Mouse (Mus musculus) adrenal gland, postnatal 10 days (tissue): ENCODE results near the gene Asb16. TPM values are rescaled to one million over a fixed set of nuclear protein-coding genes. Genes with fewer than 3 reads are reported as not detected.
A peak's percentile ranks its signal among the peaks of the same experiment; 100 is the strongest.

Experiments
- DNase-seq: peaks from one replicate; pipeline ENCODE4 v3.0.0; 2021; ENCODE audit warnings: mixed read lengths
- total RNA-seq, 2 experiments: library from RNA; stranded (reverse); gene quantifications; 2 replicates each; pipeline ENCODE4 v1.2.3; 2021

The Asb16 gene
- total RNA-seq, 2 experiments from 2014 or later: 1.1 to 2.6 TPM

DNA sequence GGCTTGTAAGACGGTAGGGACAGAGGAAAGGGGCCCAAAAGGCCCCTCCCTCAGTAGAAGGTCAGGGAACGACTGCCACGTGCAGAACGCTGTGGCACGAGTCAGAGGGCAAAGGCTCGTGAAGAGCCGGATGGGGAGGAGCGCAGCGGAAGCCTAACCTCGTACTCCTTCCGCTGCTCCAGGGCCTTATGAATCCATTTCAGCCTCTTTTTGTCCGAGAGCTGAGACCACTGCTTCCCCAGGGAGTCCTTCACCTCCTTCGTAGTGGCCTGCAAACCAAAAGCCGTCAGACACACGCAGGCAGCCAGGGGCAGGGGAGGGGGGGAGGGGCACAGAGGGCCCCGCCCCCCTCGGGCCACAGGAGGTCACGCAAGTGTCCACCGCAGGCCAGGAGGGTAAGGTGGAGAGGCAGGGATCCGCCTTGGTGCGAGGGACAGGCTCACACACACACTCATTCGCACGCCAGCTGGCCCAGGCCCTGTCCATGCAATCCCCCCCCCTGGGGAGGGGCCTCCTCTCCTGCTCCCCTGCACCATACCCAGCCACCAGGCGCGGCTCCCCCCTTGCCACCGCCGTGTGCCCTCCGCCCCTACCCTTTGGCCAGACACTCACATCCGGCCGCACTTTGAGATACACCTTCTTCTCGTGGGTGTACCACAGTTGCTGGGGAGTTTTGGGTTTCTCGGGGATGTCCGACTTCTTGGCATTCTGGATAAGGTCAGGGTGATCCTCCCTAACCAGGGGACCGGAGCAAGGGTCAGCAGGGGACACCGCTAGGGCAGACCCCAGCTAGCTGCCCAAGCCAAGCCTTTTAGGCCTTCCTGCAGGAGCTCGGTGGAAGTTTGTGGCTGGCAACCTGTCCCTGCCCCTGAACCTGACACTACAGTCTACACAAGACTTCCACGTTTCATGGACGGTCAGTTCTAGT, 42.5 kb downstream of the Asb16 start:
- DNase-seq: no peak

DNA sequence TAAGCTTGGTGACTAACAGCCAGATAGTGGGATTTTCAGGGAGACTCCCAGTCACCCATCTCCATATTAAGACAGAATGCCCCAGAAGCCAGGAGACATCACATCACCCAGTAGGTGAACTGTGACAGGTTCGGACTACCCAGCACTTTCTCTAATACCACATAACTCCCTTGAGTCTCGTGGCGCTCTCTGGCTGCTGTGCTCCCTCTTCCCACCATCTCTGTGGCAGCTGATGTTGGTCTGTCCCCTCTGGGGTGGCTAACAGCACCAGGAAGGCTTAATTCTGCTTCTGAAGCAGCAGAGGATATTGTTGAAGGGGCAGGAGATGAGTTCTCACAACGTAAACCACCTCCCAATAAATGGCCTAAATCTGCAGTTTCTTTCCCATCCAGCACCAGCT, 43.4 kb downstream of the Asb16 start:
- no peak for DNase-seq

DNA sequence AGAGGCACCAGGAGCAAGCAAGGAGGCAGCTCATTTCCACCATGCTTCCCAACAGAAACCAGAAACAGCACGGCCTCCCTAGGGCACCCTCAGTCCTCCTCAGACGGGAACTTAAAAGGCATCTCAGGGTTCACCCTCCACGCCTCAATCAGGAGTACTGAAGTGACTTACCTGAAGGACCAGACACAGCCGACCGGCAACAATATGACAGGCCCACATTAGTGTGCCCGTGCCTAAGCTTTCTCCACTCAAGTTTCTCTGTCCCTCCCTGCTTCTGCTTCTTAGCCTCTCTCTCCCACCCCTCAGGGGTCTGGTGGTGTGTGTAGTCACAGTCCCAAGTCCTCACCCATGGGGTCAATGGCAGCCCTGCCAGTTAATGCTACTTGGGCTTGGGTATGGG, 44.0 kb downstream of the Asb16 start:
- no peak for DNase-seq

DNA sequence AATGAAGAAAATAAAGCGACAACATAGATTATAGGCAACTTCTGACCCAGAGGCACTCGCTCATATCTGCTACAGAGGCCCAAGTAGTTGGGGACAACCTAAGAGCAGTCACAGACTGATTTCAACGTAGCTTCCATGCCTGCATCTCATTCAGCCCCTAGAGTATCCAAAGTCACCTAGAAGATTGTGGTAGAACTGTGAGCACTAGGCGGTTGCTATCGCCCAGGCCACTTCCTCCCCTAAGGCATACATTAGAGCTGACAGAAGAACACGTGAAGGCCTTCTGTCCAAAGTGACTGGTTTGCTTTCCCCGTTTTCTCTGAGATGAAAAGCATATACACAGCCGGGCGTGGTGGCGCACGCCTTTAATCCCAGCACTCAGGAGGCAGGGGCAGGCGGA, 45.8 kb downstream of the Asb16 start:
- no peak for DNase-seq

DNA sequence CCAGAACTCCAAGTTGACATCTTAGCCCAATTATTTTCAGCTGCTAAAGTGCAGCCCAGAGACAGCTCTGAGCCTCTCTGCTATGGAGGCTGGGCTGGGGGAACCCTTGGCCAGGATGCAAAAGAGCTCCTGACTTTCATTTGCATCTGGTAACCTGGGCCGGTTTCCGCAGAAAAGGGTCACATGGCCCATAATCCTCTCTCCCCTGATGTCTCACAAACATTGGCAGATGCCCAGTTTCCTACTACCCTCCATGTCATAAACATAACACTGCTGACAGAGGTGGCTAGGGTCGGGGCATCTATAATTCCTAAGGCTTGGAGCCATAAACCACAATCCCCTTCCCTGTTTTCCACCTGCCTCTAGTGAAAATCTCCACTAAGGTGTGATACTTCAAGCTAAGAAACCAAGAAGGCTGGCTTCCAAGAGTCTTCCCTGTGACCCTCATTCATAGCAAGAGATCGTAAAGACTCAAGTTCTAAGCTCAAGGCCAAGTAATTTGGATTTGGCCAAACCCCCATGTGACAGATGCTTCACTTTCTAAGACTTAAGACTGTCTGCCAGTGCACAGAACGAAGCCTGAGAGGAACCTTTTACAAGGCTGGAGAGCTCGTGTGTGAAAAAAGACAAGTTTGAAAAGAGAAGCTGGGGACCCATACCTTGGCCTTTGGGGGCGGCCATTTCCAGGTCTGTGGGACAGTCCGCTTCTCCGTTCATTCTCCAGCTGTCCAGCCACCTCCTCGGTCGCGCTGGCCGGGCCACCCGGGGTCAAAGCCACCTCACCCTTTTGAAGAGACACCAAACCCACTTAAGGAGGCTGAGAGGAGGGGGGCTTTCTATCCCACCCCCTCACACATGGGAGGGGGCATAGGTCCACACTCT, 47.4 kb downstream of the Asb16 start:
- no peak for DNase-seq

DNA sequence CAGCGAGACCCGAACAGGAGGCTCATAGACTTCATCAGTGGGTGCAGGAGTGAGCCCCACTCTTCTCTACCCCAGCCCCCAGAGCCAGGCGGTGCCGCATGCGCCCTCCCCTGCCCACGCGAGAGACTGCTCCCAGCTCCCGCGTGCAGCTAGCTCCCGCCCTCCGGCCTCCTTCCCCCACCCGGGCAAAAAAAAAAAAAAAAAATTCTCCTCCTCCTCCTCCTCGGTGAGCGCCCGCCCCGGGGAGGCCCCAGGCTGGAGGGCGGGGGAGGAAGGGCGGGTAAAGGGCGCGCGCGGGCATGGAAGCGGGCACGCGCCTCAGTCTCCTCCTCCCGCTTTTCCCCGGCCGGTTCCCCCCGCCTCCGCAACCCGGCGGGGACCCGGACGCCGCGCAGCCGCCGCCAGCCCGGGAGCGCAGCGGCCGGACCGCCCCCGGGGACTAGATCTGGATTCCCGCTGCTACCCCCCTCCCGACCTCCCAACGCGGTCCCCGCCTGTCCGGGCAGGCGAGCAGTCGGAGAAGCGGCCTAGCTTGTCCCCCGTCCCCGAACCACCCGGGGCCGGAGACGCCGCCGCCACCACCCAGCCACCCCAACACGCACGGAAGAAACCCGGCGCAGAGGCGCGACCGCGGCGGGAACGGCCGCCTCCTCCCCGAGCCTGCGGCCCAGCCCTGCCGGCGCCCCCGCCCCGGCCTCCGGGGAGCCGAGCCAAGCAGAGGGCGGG, 48.2 kb downstream of the Asb16 start:
- peak; percentile 96 for DNase-seq

DNA sequence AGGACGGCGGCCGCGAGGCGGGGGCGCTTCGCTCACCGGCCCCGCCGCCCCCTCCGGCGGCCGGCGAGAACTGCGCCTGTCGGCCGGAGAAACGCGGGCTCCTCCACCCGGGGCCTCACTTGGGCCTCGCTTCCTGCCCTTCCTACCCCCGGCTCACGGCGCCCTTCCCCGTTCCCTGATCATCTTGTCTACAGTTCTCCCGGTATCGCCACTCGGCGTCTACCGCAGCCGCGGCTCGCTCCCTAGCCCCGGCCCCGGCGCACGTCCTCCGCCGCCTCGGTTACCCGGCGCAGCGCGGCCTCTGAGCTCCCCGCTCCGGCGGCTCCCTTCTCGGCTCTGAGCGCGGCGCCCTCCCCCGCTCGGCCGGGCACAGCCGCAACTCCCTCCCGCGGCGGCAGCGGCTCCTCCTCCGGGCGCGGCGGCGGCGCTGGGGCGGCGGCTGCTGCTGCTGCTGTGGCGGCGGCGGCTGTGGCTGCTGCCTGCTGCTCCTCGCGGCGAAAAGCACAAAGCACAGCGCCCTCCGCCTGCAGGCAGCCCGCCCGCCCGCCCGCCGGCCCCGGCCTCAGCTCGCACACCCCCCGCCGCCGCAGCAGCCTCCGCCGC, 48.9 kb downstream of the Asb16 start:
- DNase-seq: peak; percentile 69

DNA sequence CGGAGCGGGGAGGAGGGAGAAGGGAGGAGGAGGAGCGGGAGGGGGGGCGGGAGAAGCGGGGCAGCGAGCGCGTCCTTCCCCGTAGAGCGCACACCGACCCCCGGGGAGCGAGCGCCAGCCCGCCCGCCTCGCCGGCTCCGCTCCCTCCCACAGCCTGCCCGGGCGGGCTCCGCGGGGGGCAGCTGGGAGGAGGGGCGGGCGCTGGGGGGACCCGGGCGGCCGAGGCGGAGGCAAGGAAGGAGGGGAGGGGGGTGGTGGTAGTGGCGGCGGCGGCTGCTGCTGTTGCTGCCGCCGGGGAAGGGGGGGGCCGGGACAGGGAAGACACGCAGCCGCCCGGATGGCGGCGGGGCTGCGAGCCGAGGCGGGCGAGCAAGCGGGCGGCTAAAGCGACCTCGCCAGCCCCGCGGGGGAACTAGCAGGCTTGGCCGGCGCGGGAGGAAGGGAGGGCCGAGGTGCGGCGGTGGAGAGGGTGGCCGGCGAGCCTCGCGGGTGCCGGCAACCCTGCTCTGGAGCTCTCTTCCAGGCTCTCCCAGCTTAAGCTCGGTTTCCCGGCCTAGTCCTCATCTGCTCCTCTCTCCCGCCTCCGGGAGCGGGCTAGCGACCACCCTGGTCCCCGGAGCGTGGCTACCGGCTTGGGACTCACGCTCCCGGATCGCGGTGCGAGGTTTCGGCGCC, 49.5 kb downstream of the Asb16 start:
- peak; percentile 87 for DNase-seq

DNA sequence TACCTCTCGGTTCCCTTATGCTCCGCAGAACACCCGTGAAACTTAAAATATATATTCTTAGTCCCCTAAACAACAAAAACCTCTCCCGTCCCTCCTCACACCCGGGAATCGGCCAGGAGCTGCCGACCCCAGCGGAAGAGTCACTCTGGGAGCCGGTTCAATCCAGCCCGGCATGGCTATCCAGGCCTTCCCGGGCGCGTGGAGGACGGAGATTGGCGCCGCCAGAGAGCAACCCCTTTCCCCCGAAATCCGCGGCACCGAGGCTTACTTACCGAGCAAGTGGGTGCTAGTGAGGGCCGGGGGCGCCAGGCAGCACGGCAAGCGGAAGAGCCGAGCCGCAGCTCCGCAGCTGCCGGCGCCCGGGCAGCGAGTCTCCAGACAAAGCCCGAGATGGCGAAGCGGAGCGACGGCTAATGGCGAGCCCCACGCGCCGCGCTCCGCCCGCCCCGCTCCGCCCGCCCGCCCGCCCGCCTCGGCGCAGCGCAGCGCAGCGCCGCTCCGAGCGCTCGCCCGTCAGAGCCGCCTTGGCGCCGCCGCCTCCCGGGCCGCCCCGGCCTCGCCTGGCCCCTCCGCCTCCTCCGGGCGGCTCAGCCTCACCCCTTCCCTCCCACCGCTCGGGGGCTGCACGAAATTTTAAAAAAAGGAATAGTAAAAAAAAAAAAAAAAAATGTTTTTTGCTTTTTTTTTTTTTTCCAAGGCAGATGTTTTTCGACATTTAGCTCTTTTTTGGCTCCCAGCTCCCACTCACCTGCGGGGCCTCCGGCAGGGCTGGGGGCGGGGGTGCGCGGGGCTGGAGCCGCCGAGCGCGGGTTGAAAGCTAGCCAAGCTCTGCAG, 50.2 kb downstream of the Asb16 start:
- DNase-seq: peak; percentile 71

DNA sequence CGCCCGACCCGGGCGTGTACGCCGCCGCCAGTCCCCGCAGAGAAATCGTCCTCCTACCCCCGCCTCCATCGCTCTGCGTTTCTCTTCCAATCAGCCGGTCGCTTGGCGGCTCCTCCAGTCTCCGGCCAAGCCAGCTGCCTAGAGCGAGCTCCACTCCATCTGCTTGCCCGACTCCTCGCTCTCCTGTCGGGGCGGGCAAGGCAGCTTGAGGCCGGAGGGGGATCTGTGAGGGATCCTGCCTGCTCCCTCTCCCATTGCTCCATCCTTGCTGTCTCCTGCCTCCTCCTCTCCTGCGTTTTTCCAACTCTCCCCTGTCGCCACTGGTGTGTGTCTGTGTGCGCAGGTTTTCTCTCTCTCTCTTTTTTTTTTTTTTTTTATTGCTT, 50.9 kb downstream of the Asb16 start, which contains the start of gene Ubtf:
Gene Ubtf (minus strand): TSS at position 333 of the 383 bp plus-strand sequence.
- DNase-seq: peak; percentile 88

DNA sequence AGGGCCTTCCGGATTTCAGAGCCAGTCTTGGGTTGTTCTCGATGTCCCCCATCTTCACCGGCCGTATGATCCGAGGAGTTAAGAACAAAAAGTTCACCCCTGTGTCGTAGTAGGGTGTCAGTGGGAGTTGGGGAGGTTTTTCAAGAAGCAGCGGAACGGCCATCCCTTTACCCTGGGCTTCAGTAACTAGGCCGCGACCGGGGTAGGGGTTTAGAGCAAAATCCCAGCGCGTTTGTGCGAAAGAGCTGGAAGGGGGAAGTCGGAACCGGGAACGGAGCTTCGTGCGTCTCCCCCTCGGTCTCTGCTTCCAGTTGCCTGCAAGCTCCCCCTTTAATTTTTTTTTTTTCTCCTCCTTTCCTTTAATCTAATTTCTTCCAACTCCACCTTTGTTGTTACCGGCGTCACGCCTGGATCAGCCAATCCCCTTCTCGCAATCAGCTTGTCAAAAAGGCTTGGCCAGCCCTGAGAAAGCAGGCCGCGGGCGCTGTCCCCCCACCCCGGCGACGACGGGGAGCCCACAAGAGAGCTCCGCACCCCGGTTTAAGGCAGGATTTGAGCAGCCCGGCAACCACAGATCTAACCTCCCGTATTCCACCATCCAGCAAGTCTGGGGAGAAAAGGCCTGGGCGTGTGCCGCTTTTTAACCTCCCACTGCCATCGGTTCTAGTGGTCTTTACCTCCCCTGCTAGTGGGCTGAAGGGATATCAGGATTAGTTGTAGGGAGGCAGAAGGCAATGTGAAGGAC, 51.6 kb downstream of the Asb16 start:
- DNase-seq: peak; percentile 93

DNA sequence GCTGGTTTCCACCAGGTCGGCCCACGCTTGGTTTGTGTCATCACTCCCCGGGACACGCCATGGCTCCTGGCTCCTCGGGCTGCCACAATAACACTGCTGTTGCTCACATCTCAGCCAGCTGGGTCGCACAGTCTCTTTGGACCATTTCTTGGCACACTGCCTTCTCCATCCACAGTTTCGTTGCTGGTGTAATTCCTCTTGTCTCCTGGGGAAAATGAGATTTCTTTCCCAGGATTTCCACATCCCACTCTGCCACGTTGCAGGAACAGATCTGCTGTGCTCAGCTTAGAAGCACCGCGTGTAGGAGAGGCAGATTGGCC, 52.1 kb downstream of the Asb16 start:
- peak; percentile 85 for DNase-seq

DNA sequence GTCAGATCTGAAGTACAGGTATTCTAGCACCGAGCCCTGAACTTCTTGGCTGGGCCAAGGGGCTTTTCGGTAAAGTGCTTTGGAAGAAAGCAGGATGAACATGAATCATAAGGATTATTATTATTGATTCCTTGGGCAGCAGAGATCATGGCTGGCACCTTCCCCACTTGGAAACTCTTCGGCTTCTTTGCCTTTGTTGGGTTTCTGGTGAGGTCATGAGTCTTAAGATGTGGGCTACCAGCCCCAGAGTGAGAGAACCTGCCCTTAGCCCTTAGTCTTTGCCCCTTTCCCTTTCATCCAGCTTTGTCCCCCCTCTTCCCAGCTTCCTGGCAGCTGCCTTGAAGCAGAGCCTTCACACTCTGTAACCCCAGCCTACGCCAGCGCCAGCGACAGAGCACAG, 53.4 kb downstream of the Asb16 start:
- no peak for DNase-seq

DNA sequence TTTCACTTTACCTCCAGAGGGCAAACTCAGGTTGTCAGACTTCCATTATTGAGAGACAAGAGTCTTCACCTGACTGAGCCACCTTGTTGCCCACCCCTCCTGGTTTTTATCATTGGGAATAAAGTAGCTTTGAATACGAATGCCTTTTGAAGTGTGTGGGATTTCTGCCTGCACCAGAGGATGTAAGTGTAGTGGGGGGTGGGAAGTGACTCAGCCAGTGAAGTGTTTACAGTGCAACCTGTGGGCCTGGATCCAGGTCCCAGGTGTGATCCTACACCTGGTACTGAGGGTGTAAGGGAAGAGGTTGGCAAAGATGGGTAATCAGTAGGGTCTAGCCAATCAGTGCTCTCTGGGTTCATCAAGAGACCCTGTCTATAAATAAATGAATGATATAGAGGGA, 55.0 kb downstream of the Asb16 start:
- no peak for DNase-seq

DNA sequence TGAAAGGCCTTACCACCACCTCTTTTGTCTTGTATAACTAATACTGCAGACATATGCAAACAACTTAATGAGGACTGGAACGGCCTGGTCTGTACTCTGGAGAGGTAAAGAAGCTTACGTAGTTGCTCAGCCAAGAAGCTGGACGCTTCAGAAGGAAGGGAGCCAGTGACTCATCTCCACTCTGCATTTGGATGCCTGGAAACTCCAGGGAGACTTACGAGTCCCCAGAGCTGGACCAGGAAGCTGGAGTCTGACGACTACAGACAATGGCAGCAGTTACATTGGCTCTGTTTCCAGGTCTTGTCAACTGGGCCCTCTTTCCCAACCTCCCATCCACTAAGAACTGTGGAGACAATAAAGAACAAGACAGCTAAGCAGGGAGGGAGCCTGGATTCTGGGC, 58.7 kb downstream of the Asb16 start:
- DNase-seq: no peak

DNA sequence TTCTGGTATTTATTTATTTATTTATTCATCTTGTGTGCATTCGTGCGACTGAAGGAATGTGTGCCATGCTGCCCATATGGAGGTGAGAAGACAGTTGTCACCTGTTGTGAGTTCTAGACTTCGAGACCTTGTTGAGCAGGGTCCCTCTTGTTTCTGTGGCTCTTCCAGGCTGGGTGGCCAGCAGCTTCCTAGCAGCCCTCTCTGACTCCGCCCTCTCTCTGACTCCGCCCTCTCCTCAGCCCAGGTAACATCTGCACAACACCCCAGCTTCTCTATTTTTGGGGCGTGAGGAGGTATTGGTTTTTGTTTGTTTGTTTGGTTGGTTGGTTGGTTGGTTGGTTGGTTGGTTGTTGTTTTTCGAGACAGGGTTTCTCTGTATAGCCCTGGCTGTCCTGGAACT, 59.3 kb downstream of the Asb16 start:
- DNase-seq: no peak
